Mouse (Mus musculus) adrenal gland, adult (tissue): Measurements from ENCODE around the gene Mgme1.

Experiments
- DNase-seq, 2 experiments: peaks; one replicate each; pipeline ENCODE4 v3.0.0; 2022 to 2023; ENCODE audit warnings: low spot score in 1 of 2; ENCODE audit not compliant: inconsistent age in 2 of 2

Mgme1 gene

DNA sequence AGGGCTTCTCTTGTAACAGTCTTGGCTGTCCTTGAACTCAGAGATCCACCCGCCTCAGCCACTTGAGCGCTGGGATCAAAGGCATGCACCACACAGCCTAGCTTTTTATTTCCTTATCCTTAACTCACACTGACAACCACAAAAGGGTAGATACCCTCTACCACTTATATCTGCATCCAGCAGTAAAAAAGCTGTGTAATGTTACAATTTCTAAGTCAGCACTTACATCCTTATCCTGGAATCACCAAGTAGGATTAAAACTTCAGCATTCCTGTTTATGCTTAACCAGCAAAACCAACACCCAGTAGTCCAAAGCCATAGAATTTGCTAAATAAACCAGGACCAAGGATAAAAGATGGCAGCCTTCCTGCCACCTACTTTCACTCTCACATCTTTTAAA lies 7.6 kb upstream of the Mgme1 start:
- DNase-seq: peak in 1 of 2 experiments; percentile 44

- DNase-seq: peak in 1 of 2 experiments; percentile 62
These were observed 5.9 kb upstream of the Mgme1 start for GRCm38 (mm10) chr2:144264398-144265119.

DNA sequence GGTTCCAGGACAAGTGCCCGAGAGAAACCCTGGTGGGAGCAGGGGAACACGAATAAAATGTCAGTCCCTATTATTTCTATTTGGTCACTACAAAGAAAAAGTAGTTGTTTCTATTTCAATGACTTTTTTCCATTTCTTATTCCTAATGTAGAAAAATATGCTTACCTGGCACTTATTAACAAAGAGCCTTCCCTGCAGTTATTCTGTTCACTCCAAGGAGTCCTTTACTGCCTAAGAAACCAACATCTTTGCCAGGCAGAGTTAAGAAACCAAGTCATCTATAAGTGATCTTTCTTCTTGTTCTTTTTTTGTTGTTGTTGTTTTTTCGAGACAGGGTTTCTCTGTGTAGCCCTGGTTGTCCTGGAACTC lies 5.4 kb upstream of the Mgme1 start:
- DNase-seq: no peak

DNA sequence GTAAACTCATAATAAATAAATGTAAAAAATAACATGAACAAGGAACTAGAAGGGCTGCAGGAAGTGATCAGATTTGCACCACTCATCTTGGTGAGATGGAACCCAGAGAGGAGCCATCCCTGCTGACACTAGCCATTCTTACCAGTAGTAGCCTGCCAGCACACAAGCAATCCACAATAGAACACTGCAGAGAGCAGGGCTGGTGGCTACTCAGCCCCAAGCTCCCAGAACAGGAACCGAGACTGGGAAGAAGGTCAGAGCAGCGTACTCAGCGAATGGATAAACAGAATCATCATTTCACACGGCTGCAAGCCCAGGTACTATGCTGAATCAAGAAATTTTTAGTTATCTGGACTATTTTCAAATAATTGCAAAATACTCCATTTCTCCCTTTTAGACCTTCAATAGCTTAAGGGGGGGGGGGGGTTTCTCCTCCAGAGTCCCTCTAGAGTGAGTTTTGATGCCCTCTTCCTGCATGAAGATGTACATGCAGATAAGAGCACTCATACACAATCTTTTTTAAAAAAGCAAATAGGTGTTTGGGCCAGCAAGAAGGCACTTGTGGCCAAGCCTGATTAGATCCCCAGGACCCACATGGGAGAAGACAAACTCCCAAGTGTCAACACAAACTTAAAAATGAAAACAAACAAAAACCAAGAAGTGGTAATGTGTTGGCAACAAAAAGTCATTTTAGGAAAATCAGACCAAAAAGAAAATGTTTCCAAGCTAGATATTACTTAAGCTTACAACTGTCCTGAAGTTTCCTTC lies 4.4 kb upstream of the Mgme1 start:
- peak in 1 of 2 experiments; percentile 62 for DNase-seq

GRCm38 (mm10) chr2:144267004-144267730 lies 3.3 kb upstream of the Mgme1 start:
- no peak for DNase-seq

- DNase-seq: no peak
These were observed 2.8 kb upstream of the Mgme1 start for GRCm38 (mm10) chr2:144267731-144268015.

DNA sequence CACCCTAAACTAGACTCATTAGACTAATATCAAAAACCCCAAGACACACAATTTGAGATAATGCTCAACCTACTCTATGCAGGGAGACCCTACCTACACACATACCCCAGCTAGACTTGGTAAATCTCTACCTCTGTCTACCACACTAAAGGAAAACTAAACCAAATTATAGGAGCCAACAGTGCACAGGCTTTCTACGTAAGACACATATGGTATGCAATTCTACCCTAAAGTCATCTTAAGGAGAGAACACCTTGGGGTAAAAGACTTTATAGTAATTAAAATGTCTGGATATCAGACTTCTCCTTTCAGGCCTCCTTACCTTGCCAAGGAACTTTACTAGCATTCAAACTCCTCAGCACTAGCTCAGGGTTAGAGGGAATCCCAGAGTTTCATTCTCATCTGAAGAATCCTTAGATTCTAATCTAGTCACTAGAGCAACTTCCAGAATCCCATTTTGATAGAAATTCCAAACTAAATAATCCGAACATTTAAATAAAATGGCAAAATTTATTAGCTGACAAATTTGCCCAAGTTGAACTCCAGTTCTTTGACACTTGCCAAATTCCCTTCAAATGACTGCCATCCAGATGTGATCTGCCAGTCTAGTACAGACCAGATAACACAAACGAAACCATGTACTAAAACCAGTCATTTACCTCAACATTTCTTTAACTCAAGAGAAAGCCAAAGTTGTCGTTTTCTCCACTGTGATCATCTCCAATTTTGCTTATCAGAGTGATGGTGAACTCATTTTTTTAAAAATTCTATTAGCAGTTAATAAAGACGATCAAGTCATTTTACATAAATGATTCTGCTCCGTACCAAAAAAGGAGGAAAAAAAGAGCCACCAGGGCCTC lies 1.8 kb upstream of the Mgme1 start:
- no peak for DNase-seq

- DNase-seq: peak in 1 of 2 experiments; percentile 64
These were observed 1.2 kb upstream of the Mgme1 start for GRCm38 (mm10) chr2:144269306-144269650.

DNA sequence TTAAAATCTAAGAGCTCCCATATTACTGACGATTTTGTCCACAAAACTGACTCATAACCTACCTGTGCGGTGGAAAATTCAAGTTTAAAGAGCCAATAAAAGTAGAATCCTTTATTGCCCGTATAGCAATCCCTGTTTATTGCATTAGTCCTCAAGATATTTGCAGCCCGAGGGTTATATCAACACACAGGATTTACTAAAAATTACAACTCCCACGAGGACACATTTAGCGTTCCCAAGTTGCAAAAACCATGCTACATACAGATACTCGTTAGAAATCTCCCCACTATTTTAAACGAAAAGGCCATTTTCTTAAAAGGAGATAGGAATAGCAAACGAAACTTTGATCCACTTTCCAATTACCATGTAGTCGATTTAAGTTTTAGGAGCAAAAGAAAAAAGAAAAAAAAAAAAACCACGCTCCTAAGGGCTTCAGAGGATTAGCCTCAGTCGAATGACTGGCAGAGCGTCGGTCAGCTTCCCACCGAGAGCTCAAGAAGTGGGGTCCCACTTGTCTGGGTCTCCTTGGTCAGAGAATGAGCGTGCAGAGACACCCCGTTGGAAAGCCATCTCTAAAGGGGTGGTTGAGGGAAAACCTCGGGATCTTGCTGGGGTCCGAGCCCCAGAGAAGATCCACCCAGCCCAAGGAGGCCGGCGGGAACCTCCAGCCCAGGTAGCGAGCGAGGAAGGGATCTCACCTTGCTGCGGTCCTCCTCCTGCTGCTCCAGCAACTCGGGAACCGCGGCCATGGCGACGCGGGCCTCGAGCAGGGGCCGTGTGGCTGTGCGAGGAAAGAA lies 586 bp upstream of the Mgme1 start:
- DNase-seq: no peak

GRCm38 (mm10) chr2:144272088-144272487 lies 1.6 kb downstream of the Mgme1 start:
- DNase-seq: no peak

DNA sequence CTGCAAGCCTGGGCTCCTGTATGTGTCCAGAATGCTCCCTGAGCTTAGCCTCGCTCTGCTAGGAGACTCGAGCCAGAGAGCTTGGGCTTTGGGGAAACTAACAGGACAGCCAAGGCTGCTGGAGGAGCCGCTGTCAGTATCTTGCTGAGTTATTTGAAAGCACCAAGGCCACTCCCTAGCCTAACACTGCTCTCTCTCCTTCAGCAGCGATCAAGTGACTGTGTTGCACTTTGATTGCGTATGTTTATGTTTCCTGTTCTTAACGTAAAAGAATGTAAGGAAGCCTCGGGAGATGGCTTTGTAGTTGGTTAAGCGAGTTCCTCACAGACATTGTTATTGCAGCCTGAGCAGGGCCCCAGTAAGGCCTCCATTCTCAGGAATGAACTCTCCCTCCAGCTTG lies 4.3 kb downstream of the Mgme1 start:
- DNase-seq: peak; percentile 66 to 88

DNA sequence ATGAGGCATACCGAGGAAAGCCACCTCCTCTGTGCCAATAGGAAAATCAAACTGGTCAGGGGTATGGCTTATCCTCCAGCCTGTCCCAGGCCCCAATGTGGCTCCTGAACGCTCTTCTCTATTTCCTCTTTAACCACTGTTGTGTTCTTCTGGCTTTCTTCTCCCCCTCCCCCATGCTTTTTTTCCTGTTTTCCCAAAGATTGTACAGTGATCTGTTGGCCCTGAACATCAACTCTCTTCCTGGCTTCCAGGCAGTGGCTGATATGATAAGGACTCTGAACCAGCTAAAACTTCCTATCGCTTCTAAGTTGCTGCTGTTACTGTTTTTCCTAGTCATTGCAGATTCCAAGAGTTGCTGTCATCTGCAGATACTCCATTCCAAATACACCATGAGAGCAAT lies 6.4 kb downstream of the Mgme1 start:
- DNase-seq: no peak

DNA sequence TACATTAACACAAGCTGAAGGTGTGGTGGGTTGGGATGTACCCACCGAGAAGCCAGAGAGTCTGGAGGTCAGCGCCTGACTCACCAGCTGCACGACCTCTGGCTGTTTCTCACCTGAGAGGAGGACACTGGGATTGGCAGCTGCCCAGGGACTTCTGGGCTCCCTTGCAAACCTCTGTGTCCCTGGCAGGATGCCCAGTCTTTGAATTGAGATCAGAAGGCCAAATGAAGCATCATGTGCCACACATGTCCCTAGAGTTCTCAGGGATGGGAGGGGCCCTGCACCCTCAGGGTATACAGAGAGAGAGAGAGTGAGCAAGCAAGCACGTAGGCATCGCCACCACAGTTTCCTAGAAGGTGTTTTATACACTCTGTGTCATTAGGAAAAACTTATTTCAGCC lies 9.3 kb downstream of the Mgme1 start:
- DNase-seq: peak; percentile 97 to 99

GRCm38 (mm10) chr2:144280568-144280967 lies 10.1 kb downstream of the Mgme1 start:
- no peak for DNase-seq

DNA sequence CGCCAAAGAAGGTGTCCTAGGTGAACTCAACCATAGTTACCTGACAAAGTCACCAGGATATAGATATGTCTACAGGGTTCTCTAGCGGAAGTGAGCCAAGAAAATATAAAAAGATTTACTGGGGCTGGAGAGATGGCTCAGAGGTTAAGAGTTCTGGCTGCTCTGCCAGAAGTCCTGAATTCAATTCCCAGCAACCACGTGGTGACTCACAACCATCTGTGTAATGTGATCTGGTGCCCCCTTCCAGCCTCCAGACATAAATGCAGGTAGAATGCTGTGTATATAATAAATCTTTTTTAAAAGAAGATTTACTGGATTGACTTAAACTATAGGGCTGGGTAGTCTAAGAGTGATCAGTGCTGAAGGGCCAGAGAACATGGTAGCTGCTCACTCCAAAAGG lies 11.0 kb downstream of the Mgme1 start:
- no peak for DNase-seq

- DNase-seq: no peak
These were observed 19.9 kb downstream of the Mgme1 start for GRCm38 (mm10) chr2:144290321-144290720.

GRCm38 (mm10) chr2:144291600-144292305 lies 21.3 kb downstream of the Mgme1 start:
- no peak for DNase-seq

DNA sequence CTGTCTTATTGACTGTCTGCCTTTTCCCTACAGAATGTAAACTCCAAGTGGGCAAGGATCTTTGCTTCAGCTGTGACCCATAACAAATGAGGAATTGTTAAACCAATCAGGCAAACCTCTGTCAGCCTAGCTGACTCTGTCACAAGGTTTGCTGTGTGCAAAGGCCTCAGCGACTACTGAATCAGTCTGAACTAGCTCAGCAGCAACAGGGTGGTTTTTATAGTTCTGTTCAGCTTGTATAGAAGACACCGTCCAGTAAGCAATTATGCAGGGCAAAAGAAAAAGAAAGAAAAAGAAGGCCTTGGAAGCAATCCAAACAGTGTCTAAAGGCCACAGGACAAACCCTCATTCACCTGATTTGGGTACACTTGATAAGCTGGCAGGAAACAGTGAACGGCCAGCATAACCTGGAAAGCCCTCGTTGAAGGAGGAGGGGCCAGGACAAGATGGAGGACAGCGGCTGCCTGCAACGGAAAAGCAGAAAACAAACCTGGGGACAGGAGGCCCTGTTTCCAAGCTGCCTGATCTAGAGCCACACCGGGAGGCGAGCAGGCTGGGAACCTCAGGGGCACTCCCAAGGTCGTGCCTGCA lies 24.8 kb downstream of the Mgme1 start:
- no peak for DNase-seq
